Mouse (Mus musculus): ENCODE results near the gene Sec24a. TPM values are rescaled to one million over a fixed set of nuclear protein-coding genes. Genes with fewer than 3 reads are reported as not detected.
A peak's percentile ranks its signal among the peaks of the same experiment; 100 is the strongest.
"Not testable (repeated sequence)": the region's sequence is repeated elsewhere in the genome, so short reads cannot be mapped to it uniquely, and the experiment has no call there.

The Sec24a gene
- polyA plus RNA-seq, 1 experiment from 2014 or later, result 10.5 TPM

- H3K36me3 ChIP-seq (ENCODE audit: insufficient read depth, low read length), result no peaks in the 10 kb centered on the region
- no peak overlapping the region for H3K9ac ChIP-seq (replicated peaks; ENCODE audit: low read depth)
- no peaks in the 10 kb centered on the region for H3K27me3 ChIP-seq (replicated peaks; ENCODE audit: insufficient read depth, low read length)
- ATAC-seq (no peak), DNase-seq (ENCODE audit: low spot score) (no peak)
- H3K9me3 ChIP-seq (ENCODE audit: low read length), result no peaks in the 10 kb centered on the region
- TF ChIP-seq EP300 (IDR thresholded peaks at IDR 0.05), result no peak
- TF ChIP-seq CTCF (IDR thresholded peaks at IDR 0.05), result no peak
- no peak overlapping the region for H3K4me3 ChIP-seq (ENCODE audit: low read depth, low read length)
- peaks cover 8% of the 10 kb centered on the region; the same call in 1 of the 2 replicates for H3K4me1 ChIP-seq (ENCODE audit: insufficient read depth, low read depth, low read length)
- 0 out of 2 replicates have a peak overlapping the region, but pooled peaks have one; percentile 87 for H3K4me2 ChIP-seq (replicated peaks; ENCODE audit: low read depth, low read length)
- 58% methylated on average over 4 of the region's 4 CpGs for WGBS
- no peak overlapping the region for H3K27ac ChIP-seq (ENCODE audit: low read length)
Observed at GRCm38 (mm10) chr11:51764816-51765215, 1.4 kb upstream of the Sec24a start.

GRCm38 (mm10) chr11:51763955-51764354 is 521 bp upstream of the Sec24a start:
- Histone ChIP-seq H3K27ac (ENCODE audit: low read length) (peak overlapping the region; percentile 55; the same call in 1 of the 2 replicates), H3K4me1 (ENCODE audit: insufficient read depth, low read depth, low read length) (peaks cover 8% of the 10 kb centered on the region; the same call in 1 of the 2 replicates), H3K36me3 (ENCODE audit: insufficient read depth, low read length) (no peaks in the 10 kb centered on the region), H3K27me3 (replicated peaks; ENCODE audit: insufficient read depth, low read length) (no peaks in the 10 kb centered on the region), H3K9me3 (ENCODE audit: low read length) (no peaks in the 10 kb centered on the region), H3K4me2 (replicated peaks; ENCODE audit: low read depth, low read length) (peak overlapping the region; percentile 87), H3K4me3 (ENCODE audit: low read depth, low read length) (peak overlapping the region; percentile 94), H3K9ac (replicated peaks; ENCODE audit: low read depth) (peak overlapping the region; percentile 94)
- DNase-seq (ENCODE audit: low spot score) (no peak), ATAC-seq (no peak)
- 3% methylated on average over 13 of the region's 13 CpGs for WGBS
- TF ChIP-seq EP300 (IDR thresholded peaks at IDR 0.05), result no peak
- TF ChIP-seq CTCF (IDR thresholded peaks at IDR 0.05), result no peak

- WGBS, result 70% methylated on average over 5 of the region's 5 CpGs
- Histone ChIP-seq H3K4me1 (ENCODE audit: insufficient read depth, low read depth, low read length) (peaks cover 13% of the 10 kb centered on the region; the same call in 1 of the 2 replicates), H3K27ac (ENCODE audit: low read length) (no peak overlapping the region), H3K9me3 (ENCODE audit: low read length) (no peaks in the 10 kb centered on the region), H3K27me3 (replicated peaks; ENCODE audit: insufficient read depth, low read length) (no peaks in the 10 kb centered on the region), H3K4me2 (replicated peaks; ENCODE audit: low read depth, low read length) (no peak overlapping the region), H3K36me3 (ENCODE audit: insufficient read depth, low read length) (no peaks in the 10 kb centered on the region), H3K9ac (replicated peaks; ENCODE audit: low read depth) (no peak overlapping the region), H3K4me3 (ENCODE audit: low read depth, low read length) (no peak overlapping the region)
- no peak for TF ChIP-seq EP300 (IDR thresholded peaks at IDR 0.05)
- no peak for TF ChIP-seq CTCF (IDR thresholded peaks at IDR 0.05)
- DNase-seq (ENCODE audit: low spot score) (no peak), ATAC-seq (no peak)
Observed at GRCm38 (mm10) chr11:51761241-51761640, 2.2 kb downstream of the Sec24a start.

DNA sequence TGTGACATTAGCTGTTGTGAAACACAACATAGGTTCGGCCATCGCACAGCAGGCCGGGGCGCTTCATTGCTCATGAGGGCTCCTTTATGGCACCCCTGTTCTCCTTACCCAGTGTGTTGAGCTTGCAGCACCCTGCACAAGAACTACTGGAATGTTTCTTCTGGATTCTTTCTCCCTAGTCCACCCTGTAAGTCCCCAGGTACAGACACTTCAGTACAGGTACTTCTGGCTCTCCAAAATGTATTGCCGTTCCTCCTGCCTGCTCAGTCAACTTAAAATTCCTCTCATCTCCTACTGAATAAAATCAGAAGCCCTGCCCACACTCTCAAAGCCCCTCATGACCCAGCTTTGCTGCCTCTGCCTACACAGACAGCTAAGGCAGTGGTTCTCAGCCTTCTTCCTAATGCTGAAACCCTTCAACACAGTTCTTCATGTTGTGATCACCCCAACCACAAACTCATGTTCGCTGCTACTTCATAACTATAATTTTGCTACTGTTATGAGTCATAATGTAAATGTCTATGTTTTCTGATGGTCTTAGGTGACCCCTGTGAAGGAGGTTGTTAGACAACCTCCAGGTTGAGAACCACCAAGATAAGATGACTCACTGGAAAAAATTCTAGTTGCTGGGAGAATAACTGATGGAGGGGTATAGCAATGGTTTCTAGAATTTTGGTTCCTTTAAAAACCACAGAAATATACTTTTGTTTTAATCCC is 3.3 kb downstream of the Sec24a start:
- peaks cover 13% of the 10 kb centered on the region; the same call in 1 of the 2 replicates for H3K4me1 ChIP-seq (ENCODE audit: insufficient read depth, low read depth, low read length)
- H3K9ac ChIP-seq (replicated peaks; ENCODE audit: low read depth), result no peak overlapping the region
- H3K4me3 ChIP-seq (ENCODE audit: low read depth, low read length), result no peak overlapping the region
- H3K36me3 ChIP-seq (ENCODE audit: insufficient read depth, low read length), result no peaks in the 10 kb centered on the region
- ATAC-seq (peak; percentile 62), DNase-seq (ENCODE audit: low spot score) (peak; percentile 80)
- peak overlapping the region; percentile 47 for H3K27ac ChIP-seq (ENCODE audit: low read length)
- WGBS, result 58% methylated on average over 6 of the region's 6 CpGs
- TF ChIP-seq EP300 (IDR thresholded peaks at IDR 0.05) (peak; percentile 77), CTCF (IDR thresholded peaks at IDR 0.05) (no peak)
- H3K4me2 ChIP-seq (replicated peaks; ENCODE audit: low read depth, low read length), result no peak overlapping the region
- H3K27me3 ChIP-seq (replicated peaks; ENCODE audit: insufficient read depth, low read length), result no peaks in the 10 kb centered on the region
- H3K9me3 ChIP-seq (ENCODE audit: low read length), result no peaks in the 10 kb centered on the region

- TF ChIP-seq CTCF (IDR thresholded peaks at IDR 0.05) (no peak), EP300 (IDR thresholded peaks at IDR 0.05) (no peak)
- Histone ChIP-seq H3K4me2 (replicated peaks; ENCODE audit: low read depth, low read length) (no peak overlapping the region), H3K9me3 (ENCODE audit: low read length) (no peaks in the 10 kb centered on the region), H3K4me1 (ENCODE audit: insufficient read depth, low read depth, low read length) (peaks cover 14% of the 10 kb centered on the region), H3K27me3 (replicated peaks; ENCODE audit: insufficient read depth, low read length) (no peaks in the 10 kb centered on the region), H3K36me3 (ENCODE audit: insufficient read depth, low read length) (no peaks in the 10 kb centered on the region), H3K9ac (replicated peaks; ENCODE audit: low read depth) (no peak overlapping the region), H3K27ac (ENCODE audit: low read length) (peak overlapping the region; percentile 47), H3K4me3 (ENCODE audit: low read depth, low read length) (no peak overlapping the region)
- DNase-seq (ENCODE audit: low spot score), result peak; percentile 34
- ATAC-seq, result no peak
- 63% methylated on average over 2 of the region's 2 CpGs for WGBS
Observed at GRCm38 (mm10) chr11:51759251-51759650, 4.2 kb downstream of the Sec24a start.

GRCm38 (mm10) chr11:51758207-51758606 is 5.2 kb downstream of the Sec24a start:
- H3K27me3 ChIP-seq (replicated peaks; ENCODE audit: insufficient read depth, low read length); H3K9me3 ChIP-seq (ENCODE audit: low read length); H3K27ac ChIP-seq (ENCODE audit: low read length); H3K36me3 ChIP-seq (ENCODE audit: insufficient read depth, low read length); DNase-seq (ENCODE audit: low spot score); ATAC-seq; H3K9ac ChIP-seq (replicated peaks; ENCODE audit: low read depth); H3K4me2 ChIP-seq (replicated peaks; ENCODE audit: low read depth, low read length); H3K4me3 ChIP-seq (ENCODE audit: low read depth, low read length): not testable (repeated sequence)
- peaks cover 13% of the 10 kb centered on the region for H3K4me1 ChIP-seq (ENCODE audit: insufficient read depth, low read depth, low read length)
- 85% methylated on average over 5 of the region's 5 CpGs for WGBS

Data from lung, postnatal 0 days (tissue).